Mouse (Mus musculus) kidney, postnatal 36 days (tissue): ENCODE measurements around the gene Gm13285.
A peak's percentile ranks its signal among the peaks of the same experiment; 100 is the strongest.
"Not testable (repeated sequence)": the region's sequence is repeated elsewhere in the genome, so short reads cannot be mapped to it uniquely, and the experiment has no call there.

Source experiments
- DNase-seq, 2 experiments: peaks; one replicate each; pipeline ENCODE4 v3.0.0; 2021 to 2022; ENCODE audit warnings: mixed read lengths in 2 of 2

The Gm13285 gene

DNA sequence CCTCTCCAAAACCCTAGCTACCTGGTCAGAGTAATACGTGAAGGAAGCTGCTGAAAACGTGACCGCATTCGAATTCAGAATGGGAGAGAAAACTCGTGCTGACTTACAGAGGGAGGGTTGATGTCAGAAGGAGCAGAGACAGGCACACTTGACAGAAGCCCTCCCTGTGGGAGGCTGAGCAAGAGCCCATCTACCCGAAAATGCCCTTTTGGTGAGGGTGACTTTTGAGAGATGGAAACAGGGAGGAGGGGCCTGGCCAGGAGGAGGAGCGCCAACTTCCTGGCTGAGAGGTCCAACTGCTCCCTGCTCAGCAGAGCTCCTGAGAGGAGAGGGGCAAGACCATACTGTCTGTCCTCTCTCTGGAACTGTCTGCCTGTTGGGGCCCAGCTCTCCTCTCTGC lies at the start of gene Gm13285:
Gm13285 (plus strand) TSS at position 301 of the 400 bp plus-strand sequence.
- DNase-seq, result not testable (repeated sequence)

DNA sequence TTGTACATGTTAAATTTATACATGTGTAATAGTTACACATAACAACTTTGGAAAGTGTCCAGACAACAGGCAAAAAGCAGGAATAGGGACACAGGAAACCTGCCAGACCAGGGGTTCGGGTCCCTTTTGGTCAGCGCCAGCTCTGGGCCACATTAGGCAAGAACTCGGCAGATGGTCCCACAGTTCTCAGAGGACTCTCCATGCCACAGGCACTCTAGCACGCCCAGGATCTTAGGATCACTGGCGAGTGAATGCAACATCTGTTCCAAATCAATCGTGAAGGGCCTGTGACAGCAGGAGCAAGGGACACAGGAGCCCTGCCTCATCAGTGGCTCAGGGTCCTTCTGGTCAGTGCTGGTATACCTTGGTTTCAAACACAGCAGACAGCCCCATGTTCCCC lies 49.5 kb upstream of the Gm13285 start:
- DNase-seq, result no peak

DNA sequence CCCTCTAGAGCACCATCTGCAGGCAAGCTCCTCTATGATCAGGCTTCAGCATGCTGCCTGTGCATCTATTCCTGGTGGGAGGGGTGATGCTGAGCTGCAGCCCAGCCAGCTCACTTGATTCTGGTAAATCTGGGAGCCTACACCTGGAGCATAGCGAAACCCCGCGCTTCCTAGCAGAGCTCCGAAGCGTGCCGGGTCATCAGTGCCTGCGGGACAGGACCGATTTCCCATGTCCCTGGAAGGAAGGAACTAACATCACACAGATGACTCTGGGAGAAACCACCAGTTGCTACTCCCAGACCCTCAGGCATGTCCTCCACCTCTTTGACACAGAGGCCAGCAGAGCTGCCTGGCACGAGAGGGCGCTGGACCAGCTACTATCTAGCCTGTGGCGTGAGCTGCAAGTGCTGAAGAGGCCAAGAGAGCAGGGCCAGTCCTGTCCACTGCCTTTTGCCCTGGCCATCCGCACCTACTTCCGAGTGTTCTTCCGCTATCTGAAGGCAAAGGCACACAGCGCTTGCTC lies 44.6 kb upstream of the Gm13285 start, which contains the start of gene Gm13271:
Gm13271 (plus strand) TSS at position 51 of the 523 bp plus-strand sequence.
- peak; percentile 23 to 34 for DNase-seq

DNA sequence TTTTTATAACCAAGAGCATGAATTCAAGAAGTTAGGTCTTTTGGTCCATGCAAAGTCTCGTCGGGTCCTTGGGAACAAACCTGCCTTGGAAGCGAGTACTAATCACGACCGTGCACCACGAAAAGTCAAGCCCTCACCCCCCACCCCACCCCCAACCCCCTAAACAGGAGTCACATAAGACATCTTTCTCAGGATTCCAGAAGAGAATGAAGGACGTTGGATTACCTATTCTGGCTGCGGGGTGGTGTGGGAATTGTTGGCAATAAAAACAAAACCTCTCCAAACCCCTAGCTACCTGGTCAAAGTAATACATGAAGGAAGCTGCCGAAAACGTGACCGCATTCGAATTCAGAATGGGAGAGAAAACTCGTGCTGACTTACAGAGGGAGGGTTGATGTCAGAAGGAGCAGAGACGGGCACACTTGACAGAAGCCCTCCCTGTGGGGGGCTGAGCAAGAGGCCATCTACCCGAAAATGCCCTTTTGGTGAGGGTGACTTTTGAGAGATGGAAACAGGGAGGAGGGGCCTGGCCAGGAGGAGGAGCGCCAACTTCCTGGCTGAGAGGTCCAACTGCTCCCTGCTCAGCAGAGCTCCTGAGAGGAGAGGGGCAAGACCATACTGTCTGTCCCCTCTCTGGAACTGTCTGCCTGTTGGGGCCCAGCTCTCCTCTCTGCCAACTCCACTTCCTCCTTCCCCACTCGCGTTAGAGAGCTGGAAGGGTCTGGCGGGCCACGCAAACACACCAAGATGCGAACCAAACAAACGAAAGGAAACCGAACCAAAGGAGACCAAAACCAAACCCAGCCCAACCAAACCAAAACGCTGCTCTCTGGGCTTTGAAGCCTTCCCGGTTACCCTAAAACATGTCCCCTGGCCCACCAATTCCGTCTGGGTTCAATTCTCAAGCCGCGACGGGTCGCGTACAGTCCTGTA lies 42.6 kb upstream of the Gm13285 start:
- DNase-seq, result peak in 1 of 2 experiments; percentile 24

DNA sequence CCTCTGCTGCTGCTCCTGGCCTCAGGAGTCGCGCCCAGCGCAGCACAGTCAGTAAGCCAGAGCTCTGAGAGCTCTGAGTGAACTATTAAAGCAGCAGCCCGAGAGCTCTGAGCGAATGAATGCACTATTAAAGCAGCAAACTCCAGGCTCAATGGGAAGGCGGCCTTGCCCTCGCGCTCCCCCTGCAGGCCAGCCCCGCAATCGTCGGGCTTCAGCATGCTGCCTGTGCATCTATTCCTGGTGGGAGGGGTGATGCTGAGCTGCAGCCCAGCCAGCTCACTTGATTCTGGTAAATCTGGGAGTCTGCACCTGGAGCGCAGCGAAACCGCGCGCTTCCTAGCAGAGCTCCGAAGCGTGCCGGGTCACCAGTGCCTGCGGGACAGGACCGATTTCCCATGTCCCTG lies 41.8 kb upstream of the Gm13285 start:
- peak; percentile 87 to 89 for DNase-seq

DNA sequence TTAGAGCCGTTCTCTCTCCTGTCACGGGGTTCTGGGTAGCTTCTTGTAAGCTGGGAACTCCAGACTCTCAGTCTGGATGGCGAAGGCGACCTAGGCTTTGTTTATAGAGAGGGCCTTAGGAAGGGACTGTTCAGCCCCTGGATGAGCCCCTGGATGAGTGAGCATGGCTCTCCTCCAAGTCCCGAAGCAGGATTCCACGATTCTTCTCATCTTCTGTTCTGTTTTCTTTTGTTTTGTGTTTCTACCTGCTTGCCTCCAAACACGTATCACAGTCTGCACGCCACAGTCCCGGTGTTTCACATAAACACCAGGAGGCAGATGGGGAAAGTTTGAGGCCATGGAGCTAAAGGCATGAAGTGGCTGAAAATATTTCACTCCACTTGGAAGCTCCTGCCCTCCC lies 40.7 kb upstream of the Gm13285 start:
- DNase-seq, result not testable (repeated sequence)

DNA sequence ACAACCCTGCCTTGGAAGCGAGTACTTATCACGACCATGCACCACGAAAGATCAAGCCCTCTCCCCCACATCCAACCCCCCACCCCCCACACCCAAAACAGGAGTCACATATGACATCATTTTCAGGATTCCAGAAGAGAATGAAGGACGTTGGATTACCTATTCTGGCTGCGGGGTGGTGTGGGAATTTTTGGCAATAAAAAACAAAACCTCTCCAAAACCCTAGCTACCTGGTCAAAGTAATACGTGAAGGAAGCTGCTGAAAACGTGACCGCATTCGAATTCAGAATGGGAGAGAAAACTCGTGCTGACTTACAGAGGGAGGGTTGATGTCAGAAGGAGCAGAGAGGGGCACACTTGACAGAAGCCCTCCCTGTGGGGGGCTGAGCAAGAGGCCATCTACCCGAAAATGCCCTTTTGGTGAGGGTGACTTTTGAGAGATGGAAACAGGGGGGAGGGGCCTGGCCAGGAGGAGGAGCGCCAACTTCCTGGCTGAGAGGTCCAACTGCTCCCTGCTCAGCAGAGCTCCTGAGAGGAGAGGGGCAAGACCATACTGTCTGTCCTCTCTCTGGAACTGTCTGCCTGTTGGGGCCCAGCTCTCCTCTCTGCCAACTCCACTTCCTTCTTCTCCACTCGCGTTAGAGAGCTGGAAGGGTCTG lies 39.7 kb upstream of the Gm13285 start, which contains the start of gene Gm13283:
Gm13283 (plus strand) TSS at position 510 of the 659 bp plus-strand sequence.
- DNase-seq, result peak in 1 of 2 experiments; percentile 69

DNA sequence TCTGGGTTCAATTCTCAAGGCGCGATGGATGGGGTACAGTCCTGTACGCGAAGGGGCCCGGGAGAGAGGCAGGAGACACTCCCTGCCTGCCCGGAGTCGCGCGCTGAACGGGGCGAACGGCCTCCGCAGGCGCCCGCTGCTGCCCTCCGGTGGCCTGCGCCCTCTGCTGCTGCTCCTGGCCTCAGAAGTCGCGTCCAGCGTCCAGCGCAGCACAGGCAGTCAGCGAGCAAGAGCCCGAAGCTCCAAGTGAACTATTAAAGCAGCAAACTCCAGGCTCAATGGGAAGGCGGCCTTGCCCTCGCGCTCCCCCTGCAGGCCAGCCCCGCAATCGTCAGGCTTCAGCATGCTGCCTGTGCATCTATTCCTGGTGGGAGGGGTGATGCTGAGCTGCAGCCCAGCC lies 39.0 kb upstream of the Gm13285 start:
- peak; percentile 86 to 87 for DNase-seq

DNA sequence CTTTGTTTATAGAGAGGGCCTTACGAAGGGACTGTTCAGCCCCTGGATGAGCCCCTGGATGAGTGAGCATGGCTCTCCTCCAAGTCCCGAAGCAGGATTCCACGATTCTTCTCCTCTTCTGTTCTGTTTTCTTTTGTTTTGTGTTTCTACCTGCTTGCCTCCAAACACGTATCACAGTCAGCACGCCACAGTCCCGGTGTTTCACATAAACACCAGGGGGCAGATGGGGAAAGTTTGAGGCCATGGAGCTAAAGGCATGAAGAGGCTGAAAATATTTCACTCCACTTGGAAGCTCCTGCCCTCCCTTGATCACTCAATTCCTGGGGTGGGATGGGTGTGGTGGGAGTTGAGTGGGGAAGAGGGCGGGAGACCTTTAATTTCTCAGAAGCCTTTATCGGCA lies 37.7 kb upstream of the Gm13285 start:
- DNase-seq, result peak; percentile 25 to 46

DNA sequence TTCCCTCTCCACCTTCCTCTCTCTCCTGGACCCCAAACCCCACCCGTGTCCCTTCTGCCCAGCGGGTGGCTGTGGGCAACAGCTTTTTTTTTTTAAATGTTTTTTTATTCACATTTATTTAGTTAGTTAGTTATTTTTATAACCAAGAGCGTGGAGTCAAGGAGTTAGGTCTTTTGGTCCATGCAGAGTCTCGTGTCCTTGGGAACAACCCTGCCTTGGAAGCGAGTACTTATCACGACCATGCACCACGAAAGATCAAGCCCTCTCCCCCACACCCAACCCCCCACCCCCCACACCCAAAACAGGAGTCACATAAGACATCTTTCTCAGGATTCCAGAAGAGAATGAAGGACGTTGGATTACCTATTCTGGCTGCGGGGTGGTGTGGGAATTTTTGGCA lies 37.1 kb upstream of the Gm13285 start:
- DNase-seq, result not testable (repeated sequence)

DNA sequence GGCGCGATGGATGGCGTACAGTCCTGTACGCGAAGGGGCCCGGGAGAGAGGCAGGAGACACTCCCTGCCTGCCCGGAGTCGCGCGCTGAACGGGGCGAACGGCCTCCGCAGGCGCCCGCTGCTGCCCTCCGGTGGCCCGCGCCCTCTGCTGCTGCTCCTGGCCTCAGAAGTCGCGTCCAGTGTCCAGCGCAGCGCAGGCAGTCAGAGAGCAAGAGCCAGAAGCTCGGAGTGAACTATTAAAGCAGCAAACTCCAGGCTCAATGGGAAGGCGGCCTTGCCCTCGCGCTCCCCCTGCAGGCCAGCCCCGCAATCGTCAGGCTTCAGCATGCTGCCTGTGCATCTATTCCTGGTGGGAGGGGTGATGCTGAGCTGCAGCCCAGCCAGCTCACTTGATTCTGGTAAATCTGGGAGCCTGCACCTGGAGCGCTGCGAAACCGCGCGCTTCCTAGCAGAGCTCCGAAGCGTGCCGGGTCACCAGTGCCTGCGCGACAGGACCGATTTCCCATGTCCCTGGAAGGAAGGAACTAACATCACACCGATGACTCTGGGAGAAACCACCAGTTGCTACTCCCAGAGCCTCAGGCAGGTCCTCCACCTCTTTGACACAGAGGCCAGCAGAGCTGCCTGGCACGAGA lies 36.0 kb upstream of the Gm13285 start:
- peak; percentile 66 to 78 for DNase-seq

DNA sequence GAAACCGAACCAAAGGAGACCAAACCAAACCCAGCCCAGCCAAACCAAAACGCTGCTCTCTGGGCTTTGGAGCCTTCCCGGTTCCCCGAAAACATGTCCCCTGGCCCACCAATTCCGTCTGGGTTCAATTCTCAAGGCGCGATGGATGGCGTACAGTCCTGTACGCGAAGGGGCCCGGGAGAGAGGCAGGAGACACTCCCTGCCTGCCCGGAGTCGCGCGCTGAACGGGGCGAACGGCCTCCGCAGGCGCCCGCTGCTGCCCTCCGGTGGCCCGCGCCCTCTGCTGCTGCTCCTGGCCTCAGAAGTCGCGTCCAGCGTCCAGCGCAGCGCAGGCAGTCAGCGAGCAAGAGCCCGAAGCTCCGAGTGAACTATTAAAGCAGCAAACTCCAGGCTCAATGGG lies 25.9 kb upstream of the Gm13285 start, which contains the start of gene Gm13290:
Gm13290 (plus strand) TSS at position 301 of the 400 bp plus-strand sequence.
- DNase-seq, result not testable (repeated sequence)

DNA sequence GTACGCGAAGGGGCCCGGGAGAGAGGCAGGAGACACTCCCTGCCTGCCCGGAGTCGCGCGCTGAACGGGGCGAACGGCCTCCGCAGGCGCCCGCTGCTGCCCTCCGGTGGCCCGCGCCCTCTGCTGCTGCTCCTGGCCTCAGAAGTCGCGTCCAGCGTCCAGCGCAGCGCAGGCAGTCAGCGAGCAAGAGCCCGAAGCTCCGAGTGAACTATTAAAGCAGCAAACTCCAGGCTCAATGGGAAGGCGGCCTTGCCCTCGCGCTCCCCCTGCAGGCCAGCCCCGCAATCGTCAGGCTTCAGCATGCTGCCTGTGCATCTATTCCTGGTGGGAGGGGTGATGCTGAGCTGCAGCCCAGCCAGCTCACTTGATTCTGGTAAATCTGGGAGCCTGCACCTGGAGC lies 22.8 kb upstream of the Gm13285 start, which contains the start of gene Gm13289:
Gm13289 (plus strand) TSS at position 301 of the 400 bp plus-strand sequence.
- not testable (repeated sequence) for DNase-seq

DNA sequence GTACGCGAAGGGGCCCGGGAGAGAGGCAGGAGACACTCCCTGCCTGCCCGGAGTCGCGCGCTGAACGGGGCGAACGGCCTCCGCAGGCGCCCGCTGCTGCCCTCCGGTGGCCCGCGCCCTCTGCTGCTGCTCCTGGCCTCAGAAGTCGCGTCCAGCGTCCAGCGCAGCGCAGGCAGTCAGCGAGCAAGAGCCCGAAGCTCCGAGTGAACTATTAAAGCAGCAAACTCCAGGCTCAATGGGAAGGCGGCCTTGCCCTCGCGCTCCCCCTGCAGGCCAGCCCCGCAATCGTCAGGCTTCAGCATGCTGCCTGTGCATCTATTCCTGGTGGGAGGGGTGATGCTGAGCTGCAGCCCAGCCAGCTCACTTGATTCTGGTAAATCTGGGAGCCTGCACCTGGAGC lies 19.9 kb upstream of the Gm13285 start, which contains the start of gene Gm13272:
Gm13272 (plus strand) TSS at position 301 of the 400 bp plus-strand sequence.
- DNase-seq, result not testable (repeated sequence)

DNA sequence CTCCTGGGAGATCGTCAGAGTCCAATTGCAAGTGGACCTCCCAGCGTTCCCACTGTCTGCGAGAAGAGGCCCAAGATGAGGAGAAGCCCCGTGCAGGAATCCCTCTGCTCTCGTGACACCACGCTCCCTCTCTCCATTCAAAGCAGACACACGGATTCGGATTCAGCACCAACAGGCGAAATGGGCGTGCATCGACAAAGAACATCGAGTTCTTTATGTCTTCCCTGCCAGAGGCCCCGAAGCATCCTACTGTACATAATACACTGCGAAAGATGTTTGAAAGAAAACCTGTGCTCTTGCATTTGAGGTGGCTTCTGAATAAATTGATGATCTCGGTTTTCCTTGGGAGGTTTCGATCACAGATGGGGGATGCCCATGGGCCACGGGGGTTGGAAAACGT lies 19.1 kb upstream of the Gm13285 start:
- DNase-seq, result not testable (repeated sequence)

DNA sequence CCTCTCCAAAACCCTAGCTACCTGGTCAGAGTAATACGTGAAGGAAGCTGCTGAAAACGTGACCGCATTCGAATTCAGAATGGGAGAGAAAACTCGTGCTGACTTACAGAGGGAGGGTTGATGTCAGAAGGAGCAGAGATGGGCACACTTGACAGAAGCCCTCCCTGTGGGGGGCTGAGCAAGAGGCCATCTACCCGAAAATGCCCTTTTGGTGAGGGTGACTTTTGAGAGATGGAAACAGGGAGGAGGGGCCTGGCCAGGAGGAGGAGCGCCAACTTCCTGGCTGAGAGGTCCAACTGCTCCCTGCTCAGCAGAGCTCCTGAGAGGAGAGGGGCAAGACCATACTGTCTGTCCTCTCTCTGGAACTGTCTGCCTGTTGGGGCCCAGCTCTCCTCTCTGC lies 17.6 kb upstream of the Gm13285 start, which contains the start of gene Ifnz:
Ifnz (plus strand) TSS at position 301 of the 400 bp plus-strand sequence.
- DNase-seq, result not testable (repeated sequence)

DNA sequence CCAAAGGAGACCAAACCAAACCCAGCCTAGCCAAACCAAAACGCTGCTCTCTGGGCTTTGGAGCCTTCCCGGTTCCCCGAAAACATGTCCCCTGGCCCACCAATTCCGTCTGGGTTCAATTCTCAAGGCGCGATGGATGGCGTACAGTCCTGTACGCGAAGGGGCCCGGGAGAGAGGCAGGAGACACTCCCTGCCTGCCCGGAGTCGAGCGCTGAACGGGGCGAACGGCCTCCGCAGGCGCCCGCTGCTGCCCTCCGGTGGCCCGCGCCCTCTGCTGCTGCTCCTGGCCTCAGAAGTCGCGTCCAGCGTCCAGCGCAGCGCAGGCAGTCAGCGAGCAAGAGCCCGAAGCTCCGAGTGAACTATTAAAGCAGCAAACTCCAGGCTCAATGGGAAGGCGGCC lies 17.1 kb upstream of the Gm13285 start:
- DNase-seq, result peak; percentile 19 to 28

DNA sequence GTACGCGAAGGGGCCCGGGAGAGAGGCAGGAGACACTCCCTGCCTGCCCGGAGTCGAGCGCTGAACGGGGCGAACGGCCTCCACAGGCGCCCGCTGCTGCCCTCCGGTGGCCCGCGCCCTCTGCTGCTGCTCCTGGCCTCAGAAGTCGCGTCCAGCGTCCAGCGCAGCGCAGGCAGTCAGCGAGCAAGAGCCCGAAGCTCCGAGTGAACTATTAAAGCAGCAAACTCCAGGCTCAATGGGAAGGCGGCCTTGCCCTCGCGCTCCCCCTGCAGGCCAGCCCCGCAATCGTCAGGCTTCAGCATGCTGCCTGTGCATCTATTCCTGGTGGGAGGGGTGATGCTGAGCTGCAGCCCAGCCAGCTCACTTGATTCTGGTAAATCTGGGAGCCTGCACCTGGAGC lies 14.1 kb upstream of the Gm13285 start, which contains the start of gene Gm13276:
Gm13276 (plus strand) TSS at position 301 of the 400 bp plus-strand sequence.
- DNase-seq, result not testable (repeated sequence)

DNA sequence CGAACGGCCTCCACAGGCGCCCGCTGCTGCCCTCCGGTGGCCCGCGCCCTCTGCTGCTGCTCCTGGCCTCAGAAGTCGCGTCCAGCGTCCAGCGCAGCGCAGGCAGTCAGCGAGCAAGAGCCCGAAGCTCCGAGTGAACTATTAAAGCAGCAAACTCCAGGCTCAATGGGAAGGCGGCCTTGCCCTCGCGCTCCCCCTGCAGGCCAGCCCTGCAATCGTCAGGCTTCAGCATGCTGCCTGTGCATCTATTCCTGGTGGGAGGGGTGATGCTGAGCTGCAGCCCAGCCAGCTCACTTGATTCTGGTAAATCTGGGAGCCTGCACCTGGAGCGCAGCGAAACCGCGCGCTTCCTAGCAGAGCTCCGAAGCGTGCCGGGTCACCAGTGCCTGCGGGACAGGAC lies 11.1 kb upstream of the Gm13285 start, which contains the start of gene Gm13277:
Gm13277 (plus strand) TSS at position 231 of the 400 bp plus-strand sequence.
- peak; percentile 77 for DNase-seq

DNA sequence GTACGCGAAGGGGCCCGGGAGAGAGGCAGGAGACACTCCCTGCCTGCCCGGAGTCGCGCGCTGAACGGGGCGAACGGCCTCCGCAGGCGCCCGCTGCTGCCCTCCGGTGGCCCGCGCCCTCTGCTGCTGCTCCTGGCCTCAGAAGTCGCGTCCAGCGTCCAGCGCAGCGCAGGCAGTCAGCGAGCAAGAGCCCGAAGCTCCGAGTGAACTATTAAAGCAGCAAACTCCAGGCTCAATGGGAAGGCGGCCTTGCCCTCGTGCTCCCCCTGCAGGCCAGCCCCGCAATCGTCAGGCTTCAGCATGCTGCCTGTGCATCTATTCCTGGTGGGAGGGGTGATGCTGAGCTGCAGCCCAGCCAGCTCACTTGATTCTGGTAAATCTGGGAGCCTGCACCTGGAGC lies 8.2 kb upstream of the Gm13285 start, which contains the start of gene Gm13278:
Gm13278 (plus strand) TSS at position 301 of the 400 bp plus-strand sequence.
- not testable (repeated sequence) for DNase-seq

DNA sequence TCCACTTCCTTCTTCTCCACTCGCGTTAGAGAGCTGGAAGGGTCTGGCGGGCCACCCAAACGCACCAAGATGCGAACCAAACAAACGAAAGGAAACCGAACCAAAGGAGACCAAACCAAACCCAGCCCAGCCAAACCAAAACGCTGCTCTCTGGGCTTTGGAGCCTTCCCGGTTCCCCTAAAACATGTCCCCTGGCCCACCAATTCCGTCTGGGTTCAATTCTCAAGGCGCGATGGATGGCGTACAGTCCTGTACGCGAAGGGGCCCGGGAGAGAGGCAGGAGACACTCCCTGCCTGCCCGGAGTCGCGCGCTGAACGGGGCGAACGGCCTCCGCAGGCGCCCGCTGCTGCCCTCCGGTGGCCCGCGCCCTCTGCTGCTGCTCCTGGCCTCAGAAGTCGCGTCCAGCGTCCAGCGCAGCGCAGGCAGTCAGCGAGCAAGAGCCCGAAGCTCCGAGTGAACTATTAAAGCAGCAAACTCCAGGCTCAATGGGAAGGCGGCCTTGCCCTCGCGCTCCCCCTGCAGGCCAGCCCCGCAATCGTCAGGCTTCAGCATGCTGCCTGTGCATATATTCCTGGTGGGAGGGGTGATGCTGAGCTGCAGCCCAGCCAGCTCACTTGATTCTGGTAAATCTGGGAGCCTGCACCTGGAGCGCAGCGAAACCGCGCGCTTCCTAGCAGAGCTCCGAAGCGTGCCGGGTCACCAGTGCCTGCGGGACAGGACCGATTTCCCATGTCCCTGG lies 5.4 kb upstream of the Gm13285 start, which contains the start of gene Gm13275:
Gm13275 (plus strand) TSS at position 552 of the 740 bp plus-strand sequence.
- peak; percentile 14 to 46 for DNase-seq
